Comparison of ENCODE assay signal across 7 mouse cellular contexts in genomic region chr7:99140511-99140910, GRCm38 (mm10). TPM values are rescaled to one million over a fixed set of nuclear protein-coding genes. Genes with fewer than 3 reads are reported as not detected.
DNase-seq lines count a peak whose midpoint lies in the region; ATAC-seq lines count a peak whose summit lies in the region.

No protein-coding gene starts in this region.

- no peak for DNase-seq in lung, postnatal 4 days
- peak; percentile 13 for DNase-seq in c-Kit-negative CD71-positive TER-119-positive erythroid progenitor cells, embryonic 14.5 days (ENCODE audit: low read depth, low spot score)
- DNase-seq in hindbrain, embryonic 10.5 days (ENCODE audit: low spot score), result no peak
- no peak for DNase-seq in midbrain, embryonic 11.5 days (ENCODE audit: low spot score, missing footprints)
- no peak for DNase-seq in spleen, postnatal 10 days (ENCODE audit: low spot score in 2 of 2)
- DNase-seq in right cerebral cortex, postnatal 36 days (ENCODE audit: low spot score in 2 of 2), result no peak

- WGBS in lung, embryonic 15.5 days, result under 1% methylated on average over 38 of the region's 39 CpGs
- under 1% methylated on average over 39 of the region's 39 CpGs for WGBS in hindbrain, embryonic 10.5 days
- under 1% methylated on average over 36 of the region's 39 CpGs for WGBS in midbrain, embryonic 11.5 days

- H3K9me3 ChIP-seq in lung, embryonic 15.5 days, result no peaks in the 10 kb centered on the region
- peaks cover 1% of the 10 kb centered on the region; the same call in 1 of the 2 replicates for H3K9me3 ChIP-seq in hindbrain, embryonic 10.5 days
- no peaks in the 10 kb centered on the region for H3K9me3 ChIP-seq in midbrain, embryonic 11.5 days (ENCODE audit: control insufficient read depth, low read length)

- H3K27me3 ChIP-seq in lung, embryonic 15.5 days, result no peaks in the 10 kb centered on the region
- H3K27me3 ChIP-seq in hindbrain, embryonic 10.5 days (ENCODE audit: insufficient read depth, poor library complexity, severe bottlenecking), result no peaks in the 10 kb centered on the region
- no peaks in the 10 kb centered on the region for H3K27me3 ChIP-seq in midbrain, embryonic 11.5 days (ENCODE audit: control insufficient read depth, insufficient read depth, low read length)

- H3K36me3 ChIP-seq in lung, embryonic 15.5 days, result no peaks in the 10 kb centered on the region
- 0 out of 2 replicates have a peak, but pooled peaks cover 3% of the 10 kb centered on the region for H3K36me3 ChIP-seq in hindbrain, embryonic 10.5 days
- H3K36me3 ChIP-seq in midbrain, embryonic 11.5 days (ENCODE audit: control insufficient read depth, insufficient read depth, low read length), result no peaks in the 10 kb centered on the region

- H3K4me2 ChIP-seq in lung, embryonic 15.5 days, result peak overlapping the region; percentile 82
- H3K4me2 ChIP-seq in midbrain, embryonic 11.5 days, result peak overlapping the region; percentile 72

- ATAC-seq in lung, embryonic 15.5 days (ENCODE audit: borderline replicate concordance, extremely low read depth, low FRiP score, low TSS enrichment), result no peak; the same call in 1 of the 2 replicates
- ATAC-seq in midbrain, embryonic 11.5 days (ENCODE audit: low FRiP score), result no peak; the same call in 1 of the 2 replicates

- peak overlapping the region; percentile 92 for H3K4me3 ChIP-seq in lung, embryonic 15.5 days
- H3K4me3 ChIP-seq in hindbrain, embryonic 10.5 days, result peak overlapping the region; percentile 76
- H3K4me3 ChIP-seq in midbrain, embryonic 11.5 days (ENCODE audit: low read depth, low read length), result peak overlapping the region; percentile 92

- H3K27ac ChIP-seq in lung, embryonic 15.5 days, result peak overlapping the region; percentile 86
- H3K27ac ChIP-seq in hindbrain, embryonic 10.5 days, result peak overlapping the region; percentile 87
- peak overlapping the region; percentile 45 for H3K27ac ChIP-seq in midbrain, embryonic 11.5 days (ENCODE audit: low read depth, low read length)

- peaks cover 32% of the 10 kb centered on the region for H3K4me1 ChIP-seq in lung, embryonic 15.5 days
- H3K4me1 ChIP-seq in hindbrain, embryonic 10.5 days (replicated peaks), result peaks cover 33% of the 10 kb centered on the region
- peaks cover 12% of the 10 kb centered on the region for H3K4me1 ChIP-seq in midbrain, embryonic 11.5 days (ENCODE audit: control insufficient read depth, insufficient read depth, low read length)

- H3K9ac ChIP-seq in lung, embryonic 15.5 days, result peak overlapping the region; percentile 74
- H3K9ac ChIP-seq in midbrain, embryonic 11.5 days (ENCODE audit: low read length), result peak overlapping the region; percentile 80

RNA-seq across cellular contexts. Expression of gene Uvrag, which starts 0.4 kb away (rescaled TPM):
- polyA plus RNA-seq in lung, embryonic 15.5 days (2015; fragmentation: Nextera tagmentation; extraction: Ambion mirVana), result 21.8 and 23.7 TPM in 2 replicates
- 10.9 and 12.8 TPM in 2 replicates for polyA plus RNA-seq in hindbrain, embryonic 10.5 days (2016; fragmentation: Nextera tagmentation; extraction: Ambion mirVana)
- 10.1 and 11.4 TPM in 2 replicates for polyA plus RNA-seq in midbrain, embryonic 11.5 days (2014; fragmentation: Nextera tagmentation; extraction: Ambion mirVana)

RNA-seq across cellular contexts. Expression of gene Dgat2, which starts 42.0 kb away (rescaled TPM):
- 32.7 and 34.7 TPM in 2 replicates for polyA plus RNA-seq in lung, embryonic 15.5 days (2015; fragmentation: Nextera tagmentation; extraction: Ambion mirVana)
- polyA plus RNA-seq in hindbrain, embryonic 10.5 days (2016; fragmentation: Nextera tagmentation; extraction: Ambion mirVana), result 13.1 and 15.0 TPM in 2 replicates
- polyA plus RNA-seq in midbrain, embryonic 11.5 days (2014; fragmentation: Nextera tagmentation; extraction: Ambion mirVana), result 8.7 and 9.8 TPM in 2 replicates
